Mouse (Mus musculus): Measurements from ENCODE around the gene Zeb2.

Zeb2 gene

GRCm38 (mm10) chr2:45062136-45062535 is 55.1 kb downstream of the Zeb2 start:
- DNase-seq (ENCODE audit: low spot score in 2 of 2) = no peak

GRCm38 (mm10) chr2:45060768-45061167 is 56.4 kb downstream of the Zeb2 start:
- DNase-seq (ENCODE audit: low spot score in 2 of 2) = no peak

DNA sequence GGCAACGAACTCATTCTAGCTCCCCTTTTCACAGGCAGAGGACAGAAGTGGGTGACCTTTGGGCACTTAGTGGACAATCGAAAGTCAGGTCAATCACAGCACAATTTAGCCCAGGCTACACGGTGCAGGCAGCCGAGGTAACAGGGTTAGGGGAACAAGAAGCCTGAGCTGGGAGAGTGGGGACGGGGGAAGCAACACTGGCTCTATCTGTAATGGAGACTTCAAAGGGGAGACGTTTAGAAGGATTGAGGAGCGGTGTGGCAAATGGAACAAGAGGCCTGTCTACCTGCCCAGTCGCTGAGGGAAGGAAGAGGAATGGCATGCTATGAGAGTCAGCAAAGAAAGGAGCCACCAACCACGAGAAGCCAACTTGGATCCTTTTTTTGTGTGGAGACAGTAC is 57.0 kb downstream of the Zeb2 start:
- no peak for DNase-seq (ENCODE audit: low spot score in 2 of 2)

DNA sequence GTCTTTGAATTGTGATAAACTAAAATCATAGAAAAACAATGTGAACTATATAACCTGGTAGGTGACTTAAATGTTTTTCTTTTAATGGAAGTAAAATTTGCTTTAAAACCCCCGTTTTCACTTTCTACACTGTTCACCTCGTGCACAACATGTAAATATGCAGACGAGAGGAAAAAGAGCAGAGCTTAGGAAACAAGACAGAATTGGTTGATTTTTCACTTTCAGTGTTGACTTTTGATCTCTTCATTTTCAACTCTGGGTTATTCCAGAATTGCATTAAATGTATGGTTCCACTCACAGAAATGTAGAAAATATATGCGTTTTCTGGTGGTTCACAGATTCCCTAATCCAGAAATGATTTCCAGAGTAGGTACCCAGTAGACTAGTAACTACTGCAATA is 57.6 kb downstream of the Zeb2 start:
- no peak for DNase-seq (ENCODE audit: low spot score in 2 of 2)

DNA sequence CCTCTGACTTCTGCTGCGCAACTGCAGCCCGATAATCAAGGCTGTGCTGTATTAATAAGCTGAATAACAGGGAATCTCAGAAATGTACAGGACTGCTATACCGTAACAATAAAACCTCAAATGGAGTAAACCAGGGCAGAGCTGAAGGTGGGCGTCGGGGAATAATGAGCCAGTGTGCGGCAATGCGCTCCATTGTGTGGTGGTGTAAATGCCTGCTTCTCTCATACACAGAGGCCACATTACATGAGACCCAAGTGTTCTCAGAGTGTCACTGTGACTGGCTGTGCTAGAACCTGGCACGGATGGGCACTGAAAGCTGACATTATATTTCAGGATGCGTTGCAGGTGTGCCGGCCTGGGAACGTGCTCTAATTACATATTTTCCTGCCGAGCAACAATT is 58.2 kb downstream of the Zeb2 start:
- DNase-seq (ENCODE audit: low spot score in 2 of 2) = no peak

- no peak for DNase-seq (ENCODE audit: low spot score in 2 of 2)
These were observed 59.0 kb downstream of the Zeb2 start for GRCm38 (mm10) chr2:45058183-45058582.

GRCm38 (mm10) chr2:45056856-45057562 is 60.2 kb downstream of the Zeb2 start:
- no peak for DNase-seq (ENCODE audit: low spot score in 2 of 2)

- DNase-seq (ENCODE audit: low spot score in 2 of 2) = no peak
These were observed 61.3 kb downstream of the Zeb2 start for GRCm38 (mm10) chr2:45055926-45056325.

GRCm38 (mm10) chr2:45055034-45055615 is 62.1 kb downstream of the Zeb2 start:
- no peak for DNase-seq (ENCODE audit: low spot score in 2 of 2)

- DNase-seq (ENCODE audit: low spot score in 2 of 2) = no peak
These were observed 62.8 kb downstream of the Zeb2 start for GRCm38 (mm10) chr2:45054070-45055025.

GRCm38 (mm10) chr2:45052587-45052986 is 64.6 kb downstream of the Zeb2 start:
- no peak for DNase-seq (ENCODE audit: low spot score in 2 of 2)

- DNase-seq (ENCODE audit: low spot score in 2 of 2) = no peak
These were observed 65.9 kb downstream of the Zeb2 start for GRCm38 (mm10) chr2:45051321-45051720.

- DNase-seq (ENCODE audit: low spot score in 2 of 2) = no peak
These were observed 67.3 kb downstream of the Zeb2 start for GRCm38 (mm10) chr2:45049923-45050322.

DNA sequence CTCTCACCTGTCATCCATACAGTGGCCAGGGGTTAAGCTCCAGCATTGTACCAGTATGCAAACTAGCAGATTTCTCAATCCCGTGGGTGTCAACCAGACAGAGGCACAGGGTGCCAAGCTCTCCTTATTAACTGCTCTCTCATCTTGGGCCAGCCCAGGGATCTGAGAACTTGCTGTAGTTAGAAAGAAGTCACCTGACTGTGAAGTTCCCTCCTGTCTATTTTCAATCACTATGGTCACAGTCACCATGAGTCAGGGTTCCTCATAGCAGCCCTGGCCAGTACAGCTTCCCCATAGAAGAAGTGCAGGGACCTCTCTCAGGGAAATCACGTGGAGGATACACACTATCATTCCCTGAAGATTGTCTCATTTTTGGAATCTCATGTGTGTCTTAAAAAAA is 67.9 kb downstream of the Zeb2 start:
- DNase-seq (ENCODE audit: low spot score in 2 of 2) = peak; percentile 43 to 67

- DNase-seq (ENCODE audit: low spot score in 2 of 2) = no peak
These were observed 76.4 kb downstream of the Zeb2 start for GRCm38 (mm10) chr2:45040706-45041312.

DNA sequence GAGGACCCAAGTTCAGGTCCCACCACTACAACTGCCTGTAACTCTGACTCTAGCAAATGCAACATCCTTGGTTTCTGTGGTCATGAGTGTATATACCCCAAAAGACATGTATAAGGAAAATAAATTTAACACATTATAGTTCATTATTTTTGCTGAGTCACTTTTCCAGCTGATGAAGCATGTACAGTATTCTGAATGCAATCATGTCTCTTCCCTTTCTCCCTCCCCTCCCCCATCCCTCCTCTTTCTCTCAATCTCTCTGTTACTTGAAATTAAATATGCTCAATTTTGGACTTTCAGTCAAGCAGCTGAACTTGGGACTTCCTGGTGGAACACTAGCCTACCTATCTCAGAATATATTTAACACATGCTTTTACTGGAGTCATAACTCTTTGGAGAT is 77.7 kb downstream of the Zeb2 start:
- DNase-seq (ENCODE audit: low spot score in 2 of 2) = no peak

DNA sequence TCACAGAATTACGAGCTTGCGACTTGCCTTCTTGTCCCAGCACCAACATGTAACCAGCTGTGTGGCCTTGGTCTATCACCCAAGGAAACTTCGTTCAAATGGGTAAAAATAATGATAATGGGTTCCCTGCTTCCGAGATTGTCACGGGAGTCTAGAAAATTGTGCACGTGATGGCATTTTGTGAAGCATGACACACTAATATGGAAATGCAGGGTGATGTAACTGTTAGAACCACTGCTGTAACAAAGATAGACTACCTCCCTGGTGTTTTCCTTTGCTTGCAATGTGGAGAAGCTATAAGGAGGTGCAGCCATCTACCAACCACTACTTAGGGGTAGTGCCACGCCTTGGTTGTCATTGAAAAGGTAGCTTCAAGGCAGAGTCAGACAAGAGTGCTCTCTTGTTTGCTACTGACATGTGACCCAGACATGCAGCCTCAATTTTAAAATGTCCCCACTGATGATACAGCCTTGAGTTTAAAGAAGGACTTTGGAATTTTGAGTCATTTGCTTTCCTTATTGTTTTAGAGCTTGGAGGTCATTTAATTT is 89.0 kb downstream of the Zeb2 start:
- DNase-seq (ENCODE audit: low spot score in 2 of 2) = no peak

- DNase-seq (ENCODE audit: low spot score in 2 of 2) = no peak
These were observed 99.9 kb downstream of the Zeb2 start for GRCm38 (mm10) chr2:45017186-45017800.

- no peak for DNase-seq (ENCODE audit: low spot score in 2 of 2)
These were observed 103.9 kb downstream of the Zeb2 start for GRCm38 (mm10) chr2:45013325-45013724.

- DNase-seq (ENCODE audit: low spot score in 2 of 2) = no peak
These were observed 104.5 kb downstream of the Zeb2 start for GRCm38 (mm10) chr2:45012676-45013075.

DNA sequence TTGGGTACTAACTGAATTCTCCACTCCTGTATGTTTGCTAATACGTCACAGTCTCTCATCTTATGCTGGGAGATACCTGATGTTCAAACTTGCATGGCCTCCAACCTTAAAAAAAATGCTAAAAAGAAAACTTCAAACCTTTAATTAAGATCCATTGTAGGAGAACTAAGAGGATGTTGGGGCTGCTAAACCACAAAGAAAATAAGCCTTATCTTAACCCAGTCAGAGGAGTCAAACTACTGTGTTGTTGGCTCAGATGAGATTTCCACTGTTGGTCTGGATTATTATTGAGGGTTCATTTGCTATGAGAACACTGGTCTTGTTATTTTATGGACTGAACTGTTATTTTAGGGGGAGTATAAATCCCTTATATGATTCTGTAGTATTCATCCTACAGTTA is 106.5 kb downstream of the Zeb2 start:
- DNase-seq (ENCODE audit: low spot score in 2 of 2) = no peak
